Mouse (Mus musculus): ENCODE measurements at regions not wholly inside any gene's neighbourhood (a gene's known extent, or its start where the extent isn't known, plus 50 kb on each side); places are given as distances from the start of the nearest gene placed in this dataset.

DNA sequence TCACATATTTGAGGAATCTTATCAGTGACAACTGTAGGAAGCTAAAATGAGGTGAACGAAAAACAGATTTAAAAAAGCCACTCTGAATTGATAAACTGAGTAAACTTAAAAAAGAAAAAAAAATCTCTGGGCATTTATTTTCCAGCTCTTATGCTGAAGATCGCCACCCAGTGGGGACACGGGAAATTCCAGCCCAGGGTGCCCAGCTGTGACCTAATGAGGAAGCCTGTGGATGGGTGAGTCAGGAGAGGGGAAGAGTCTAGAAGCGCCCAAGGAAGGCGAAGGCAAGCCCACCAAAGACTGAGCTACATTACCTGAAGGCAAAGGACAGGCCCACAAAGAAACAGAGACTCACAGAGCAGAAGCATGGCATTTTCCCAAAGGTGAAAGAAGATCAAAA lies 72.7 kb upstream of the Frem2 start:
- DNase-seq (ENCODE audit: extremely low spot score in 1 of 2, low spot score in 2 of 2), result peak; percentile 50 to 51
- H3K27ac ChIP-seq, result no peak overlapping the region
- no peak overlapping the region for H3K4me3 ChIP-seq
- intact Hi-C loops (cut with DNase I), result loop anchor here (1.0 kb wide), 2 partner anchors 140 to 204 kb away; no protein-coding TSS in a partner anchor
- TF ChIP-seq CTCF (IDR thresholded peaks at IDR 0.05), result peak; percentile 72

DNA sequence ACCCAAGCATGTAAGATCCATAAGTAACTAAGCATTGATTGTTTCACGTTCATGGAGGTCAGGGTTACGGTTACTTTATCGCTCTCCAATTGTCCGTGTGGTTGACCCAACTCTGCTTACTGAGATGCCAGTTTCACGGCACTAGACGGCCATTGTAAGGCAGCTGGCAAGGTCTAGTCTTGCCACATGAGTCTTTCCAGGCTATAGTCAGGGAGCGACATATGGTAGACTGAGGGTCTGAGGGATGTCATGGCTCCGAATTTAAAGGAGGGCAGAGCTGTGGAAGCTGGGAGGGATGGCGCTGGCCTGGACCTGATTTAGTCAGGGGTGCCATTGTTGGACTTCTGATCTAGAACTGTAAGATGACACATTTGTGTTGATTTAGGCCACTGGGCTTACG lies 72.0 kb upstream of the Frem2 start:
- DNase-seq (ENCODE audit: extremely low spot score in 1 of 2, low spot score in 2 of 2), result no peak
- no peak overlapping the region for H3K4me3 ChIP-seq
- H3K27ac ChIP-seq, result no peak overlapping the region
- intact Hi-C loops (cut with DNase I), result no loop called here
- TF ChIP-seq CTCF (IDR thresholded peaks at IDR 0.05), result no peak

DNA sequence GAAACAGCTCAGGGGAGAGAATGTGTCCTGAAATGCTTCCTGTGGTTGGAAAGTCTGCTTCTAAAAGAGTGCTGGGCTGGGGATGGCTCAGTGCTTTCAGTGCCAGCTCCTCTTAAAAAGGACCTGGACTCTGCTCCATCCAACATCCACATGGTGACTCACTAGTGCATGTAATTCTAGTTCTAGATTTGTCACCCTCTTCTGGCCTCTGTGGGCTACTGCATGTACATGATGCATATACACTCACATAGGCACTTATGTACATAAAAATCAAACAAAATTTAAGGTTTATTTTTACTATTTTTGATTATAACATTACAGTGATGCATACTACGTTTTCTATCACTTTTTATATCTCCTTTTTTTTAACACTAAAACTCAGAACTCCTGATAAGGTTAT lies 70.6 kb upstream of the Frem2 start:
- Histone ChIP-seq H3K27ac (no peak overlapping the region), H3K4me3 (no peak overlapping the region)
- DNase-seq (ENCODE audit: extremely low spot score in 1 of 2, low spot score in 2 of 2), result no peak
- intact Hi-C loops (cut with DNase I), result no loop called here
- TF ChIP-seq CTCF (IDR thresholded peaks at IDR 0.05), result peak; percentile 9

DNA sequence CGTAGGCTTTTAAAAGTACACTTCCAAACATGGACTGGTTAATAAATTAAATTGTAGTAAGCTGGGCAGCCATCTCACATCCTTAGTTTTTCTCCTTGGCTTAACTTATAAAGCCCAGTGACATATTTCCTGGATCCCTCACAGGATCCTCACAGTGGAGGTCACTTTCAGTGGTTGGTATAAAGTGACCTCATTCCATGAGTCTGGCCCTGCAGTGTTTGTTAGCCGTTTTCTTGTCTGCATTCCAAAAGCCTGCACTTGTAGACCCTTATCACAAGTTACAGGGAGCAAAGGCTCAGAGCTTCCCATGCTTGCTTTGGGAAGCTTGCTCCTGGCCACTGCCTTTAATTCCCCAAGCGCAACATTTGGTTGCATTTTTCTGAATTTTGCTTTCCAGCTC lies 49.9 kb upstream of the Frem2 start:
- intact Hi-C loops (cut with DNase I), result no loop called here
- Histone ChIP-seq H3K4me3 (no peak overlapping the region), H3K27ac (no peak overlapping the region)
- no peak for DNase-seq (ENCODE audit: extremely low spot score in 1 of 2, low spot score in 2 of 2)
- no peak for TF ChIP-seq CTCF (IDR thresholded peaks at IDR 0.05)
